Mouse (Mus musculus) forebrain, embryonic 16.5 days (tissue): ENCODE data around the gene AU040320. TPM values are rescaled to one million over a fixed set of nuclear protein-coding genes. Genes with fewer than 3 reads are reported as not detected.

Source experiments
- ATAC-seq: fragments of 200-750 bp; cut with Nextera tagmentation; 2 replicates; pipeline ENCODE4 v1.8.0; 2017; ENCODE audit warnings: mild to moderate bottlenecking, moderate library complexity
- H3K27ac ChIP-seq: fragments of 300-500 bp; sonication (generic); 2 replicates; pipeline ENCODE4 v1.5.1; 2014; ENCODE audit warnings: low read length, control low read depth
- H3K27me3 ChIP-seq: fragments of 300-500 bp; sonication (generic); replicated peaks from 2 replicates; pipeline ENCODE4 v1.6.1; 2014; ENCODE audit warnings: low read length; ENCODE audit not compliant: control insufficient read depth, insufficient read depth
- H3K36me3 ChIP-seq: fragments of 300-500 bp; sonication (generic); 2 replicates; pipeline ENCODE4 v1.6.1; 2014; ENCODE audit not compliant: control insufficient read depth, insufficient read depth
- H3K4me1 ChIP-seq: fragments of 300-500 bp; sonication (generic); replicated peaks from 2 replicates; pipeline ENCODE4 v1.6.1; 2014; ENCODE audit warnings: low read length; ENCODE audit not compliant: control insufficient read depth, insufficient read depth
- H3K4me2 ChIP-seq: fragments of 300-500 bp; sonication (generic); 2 replicates; pipeline ENCODE4 v1.6.1; 2014; ENCODE audit warnings: mild to moderate bottlenecking, low read length, control low read depth
- H3K4me3 ChIP-seq: fragments of 300-500 bp; sonication (generic); replicated peaks from 2 replicates; pipeline ENCODE4 v1.5.1; 2014; ENCODE audit warnings: mild to moderate bottlenecking, low read length, control low read depth
- H3K9ac ChIP-seq: fragments of 300-500 bp; sonication (generic); replicated peaks from 2 replicates; pipeline ENCODE4 v1.6.1; 2014; ENCODE audit warnings: low read depth, low read length, control low read depth
- H3K9me3 ChIP-seq: fragments of 300-500 bp; sonication (generic); 2 replicates; pipeline ENCODE4 v1.6.1; 2016; ENCODE audit warnings: low read length; ENCODE audit not compliant: control insufficient read depth
- WGBS: fragments of 180-500 bp; shearing (Covaris S2); extraction: QIAGEN DNeasy Blood & Tissue Kit; methylation state at CpG from one replicate; pipeline ENCODE4 v1.1.7; 2014; 5-methylcytosine and 5-hydroxymethylcytosine counted together
- polyA plus RNA-seq: library from polyadenylated mRNA; unstranded; fragments of >200 nt; fragmentation: Nextera tagmentation; extraction: Ambion mirVana; gene quantifications from 2 replicates; pipeline ENCODE4 v1.2.1, GENCODE M21; 2015

Gene AU040320
- polyA plus RNA-seq, 1 experiment from 2014 or later: 35.0 TPM

- Histone ChIP-seq H3K9ac (no peak overlapping the region), H3K4me3 (no peak overlapping the region), H3K4me2 (no peak overlapping the region), H3K36me3 (peaks cover 16% of the 10 kb centered on the region), H3K27ac (no peak overlapping the region), H3K4me1 (no peaks in the 10 kb centered on the region), H3K27me3 (no peaks in the 10 kb centered on the region), H3K9me3 (no peaks in the 10 kb centered on the region)
- ATAC-seq: no peak
- 85% methylated on average over 11 of the region's 11 CpGs for WGBS
These were observed 108.3 kb downstream of the AU040320 start for GRCm38 (mm10) chr4:126861514-126862266.

GRCm38 (mm10) chr4:126868699-126869098 is 115.4 kb downstream of the AU040320 start:
- no peak overlapping the region for H3K4me3 ChIP-seq
- H3K9me3 ChIP-seq: no peaks in the 10 kb centered on the region
- H3K36me3 ChIP-seq: peaks cover 16% of the 10 kb centered on the region
- 93% methylated on average over 12 of the region's 12 CpGs for WGBS
- no peaks in the 10 kb centered on the region for H3K4me1 ChIP-seq
- ATAC-seq: no peak
- no peaks in the 10 kb centered on the region for H3K27me3 ChIP-seq
- H3K27ac ChIP-seq: no peak overlapping the region
- H3K9ac ChIP-seq: no peak overlapping the region
- H3K4me2 ChIP-seq: no peak overlapping the region

GRCm38 (mm10) chr4:126872717-126873116 is 119.4 kb downstream of the AU040320 start:
- 79% methylated on average over 7 of the region's 7 CpGs for WGBS
- Histone ChIP-seq H3K27ac (no peak overlapping the region), H3K4me2 (no peak overlapping the region), H3K4me1 (no peaks in the 10 kb centered on the region), H3K36me3 (peaks cover 9% of the 10 kb centered on the region; the same call in 1 of the 2 replicates), H3K9ac (no peak overlapping the region), H3K9me3 (no peaks in the 10 kb centered on the region), H3K27me3 (no peaks in the 10 kb centered on the region), H3K4me3 (no peak overlapping the region)
- ATAC-seq: no peak

- H3K9ac ChIP-seq: no peak overlapping the region
- no peaks in the 10 kb centered on the region for H3K9me3 ChIP-seq
- H3K36me3 ChIP-seq: peaks cover 25% of the 10 kb centered on the region
- no peak for ATAC-seq
- H3K27ac ChIP-seq: no peak overlapping the region
- no peak overlapping the region for H3K4me2 ChIP-seq
- 82% methylated on average over 5 of the region's 5 CpGs for WGBS
- no peaks in the 10 kb centered on the region for H3K27me3 ChIP-seq
- no peak overlapping the region for H3K4me3 ChIP-seq
- H3K4me1 ChIP-seq: no peaks in the 10 kb centered on the region
These were observed 126.4 kb downstream of the AU040320 start for GRCm38 (mm10) chr4:126879560-126880275.

GRCm38 (mm10) chr4:126883602-126884001 is 130.3 kb downstream of the AU040320 start:
- peaks cover 19% of the 10 kb centered on the region for H3K36me3 ChIP-seq
- no peaks in the 10 kb centered on the region for H3K27me3 ChIP-seq
- H3K27ac ChIP-seq: no peak overlapping the region
- no peak overlapping the region for H3K4me2 ChIP-seq
- WGBS: 97% methylated on average over 5 of the region's 5 CpGs
- no peak overlapping the region for H3K9ac ChIP-seq
- no peak for ATAC-seq
- H3K4me3 ChIP-seq: no peak overlapping the region
- H3K9me3 ChIP-seq: no peaks in the 10 kb centered on the region
- no peaks in the 10 kb centered on the region for H3K4me1 ChIP-seq

GRCm38 (mm10) chr4:126885953-126886352 is 132.6 kb downstream of the AU040320 start:
- peaks cover 24% of the 10 kb centered on the region for H3K36me3 ChIP-seq
- no peak overlapping the region for H3K4me2 ChIP-seq
- H3K9ac ChIP-seq: no peak overlapping the region
- H3K4me3 ChIP-seq: no peak overlapping the region
- 58% methylated on average over 1 of the region's 1 CpGs for WGBS
- ATAC-seq: no peak
- H3K9me3 ChIP-seq: no peaks in the 10 kb centered on the region
- no peak overlapping the region for H3K27ac ChIP-seq
- H3K27me3 ChIP-seq: no peaks in the 10 kb centered on the region
- no peaks in the 10 kb centered on the region for H3K4me1 ChIP-seq

- Histone ChIP-seq H3K27me3 (no peaks in the 10 kb centered on the region), H3K4me2 (no peak overlapping the region), H3K4me3 (no peak overlapping the region), H3K4me1 (no peaks in the 10 kb centered on the region), H3K9me3 (no peaks in the 10 kb centered on the region), H3K9ac (no peak overlapping the region), H3K36me3 (peaks cover 28% of the 10 kb centered on the region), H3K27ac (no peak overlapping the region)
- 92% methylated on average over 8 of the region's 8 CpGs for WGBS
- no peak for ATAC-seq
These were observed 136.5 kb downstream of the AU040320 start for GRCm38 (mm10) chr4:126889879-126890278.

Other genes starting within 250 kb of the AU040320 start
- 9.0 and 9.3 TPM in 2 replicates for gene Ago4, start 220.1 kb upstream of the AU040320 start, polyA plus RNA-seq
- gene Clspn, start 196.6 kb upstream of the AU040320 start, polyA plus RNA-seq: 12.0 and 13.6 TPM in 2 replicates
- gene 5730409E04Rik, start 143.7 kb upstream of the AU040320 start, polyA plus RNA-seq: 3.9 and 4.6 TPM in 2 replicates
- 432 and 443 TPM in 2 replicates for gene Psmb2, start 75.9 kb upstream of the AU040320 start, polyA plus RNA-seq
- gene Tfap2e, start 17.3 kb upstream of the AU040320 start, polyA plus RNA-seq: 0.34 and 0.75 TPM in 2 replicates
- 120 and 129 TPM in 2 replicates for gene Ncdn, start 106 bp upstream of the AU040320 start, polyA plus RNA-seq
- 30.6 and 31.1 TPM in 2 replicates for gene Zmym4, start 214.6 kb downstream of the AU040320 start, polyA plus RNA-seq